Mouse (Mus musculus) WW6 (cell line): ENCODE results near the gene Hsf5.

Source experiments
- DNase-seq: peaks from one replicate; pipeline ENCODE4 v3.0.0-alpha.2; 2013; ENCODE audit warnings: low read depth, low spot score

The Hsf5 gene

GRCm38 (mm10) chr11:87616790-87617474, at the start of gene Hsf5:
Hsf5 (plus strand) TSS chr11:87617164.
- no peak for DNase-seq

- no peak for DNase-seq
These were observed 48.6 kb upstream of the Hsf5 start, which contains the start of gene Sept4 for GRCm38 (mm10) chr11:87568255-87568953. Sept4 (plus strand) TSS chr11:87568903.

GRCm38 (mm10) chr11:87570743-87571142, 46.2 kb upstream of the Hsf5 start:
- DNase-seq, result no peak

GRCm38 (mm10) chr11:87571361-87571950, 45.5 kb upstream of the Hsf5 start:
- DNase-seq, result no peak

GRCm38 (mm10) chr11:87573751-87574150, 43.2 kb upstream of the Hsf5 start:
- no peak for DNase-seq

- DNase-seq, result no peak
These were observed 42.3 kb upstream of the Hsf5 start for GRCm38 (mm10) chr11:87574520-87575180.

GRCm38 (mm10) chr11:87577601-87578248, 39.2 kb upstream of the Hsf5 start:
- no peak for DNase-seq

GRCm38 (mm10) chr11:87578249-87578962, 38.6 kb upstream of the Hsf5 start:
- no peak for DNase-seq

- DNase-seq, result no peak
These were observed 37.9 kb upstream of the Hsf5 start for GRCm38 (mm10) chr11:87578963-87579601.

GRCm38 (mm10) chr11:87579713-87580112, 37.3 kb upstream of the Hsf5 start:
- no peak for DNase-seq

- no peak for DNase-seq
These were observed 36.4 kb upstream of the Hsf5 start for GRCm38 (mm10) chr11:87580543-87581085.

GRCm38 (mm10) chr11:87581161-87581865, 35.7 kb upstream of the Hsf5 start:
- DNase-seq, result no peak

GRCm38 (mm10) chr11:87581933-87582710, 34.8 kb upstream of the Hsf5 start:
- DNase-seq, result no peak

- no peak for DNase-seq
These were observed 33.5 kb upstream of the Hsf5 start for GRCm38 (mm10) chr11:87583291-87584034.

- no peak for DNase-seq
These were observed 32.1 kb upstream of the Hsf5 start for GRCm38 (mm10) chr11:87584711-87585505.

- DNase-seq, result no peak
These were observed 29.6 kb upstream of the Hsf5 start for GRCm38 (mm10) chr11:87587211-87587874.

- no peak for DNase-seq
These were observed 27.4 kb upstream of the Hsf5 start for GRCm38 (mm10) chr11:87589605-87590004.
